Mouse (Mus musculus) neural tube, embryonic 13.5 days (tissue): ENCODE results near the gene Slc47a1. TPM values are rescaled to one million over a fixed set of nuclear protein-coding genes. Genes with fewer than 3 reads are reported as not detected.
"Not testable (repeated sequence)": the region's sequence is repeated elsewhere in the genome, so short reads cannot be mapped to it uniquely, and the experiment has no call there.

Experiments used
- ATAC-seq: fragments of 200-750 bp; cut with Nextera tagmentation; 2 replicates; pipeline ENCODE4 v1.8.0; 2017; ENCODE audit warnings: low read depth, mild to moderate bottlenecking, moderate TSS enrichment, moderate library complexity
- H3K27ac ChIP-seq: fragments of 300-500 bp; sonication (generic); replicated peaks from 2 replicates; pipeline ENCODE4 v1.5.1; 2015; ENCODE audit warnings: moderate library complexity, mild to moderate bottlenecking, inconsistent platforms
- H3K27me3 ChIP-seq: fragments of 300-500 bp; sonication (generic); 2 replicates; pipeline ENCODE4 v1.6.1; 2015; ENCODE audit warnings: mild to moderate bottlenecking, inconsistent platforms
- H3K36me3 ChIP-seq: fragments of 300-500 bp; sonication (generic); 2 replicates; pipeline ENCODE4 v1.6.1; 2015; ENCODE audit warnings: mild to moderate bottlenecking, inconsistent platforms
- H3K4me1 ChIP-seq: fragments of 300-500 bp; sonication (generic); replicated peaks from 2 replicates; pipeline ENCODE4 v1.6.1; 2015; ENCODE audit warnings: inconsistent platforms
- H3K4me2 ChIP-seq: fragments of 300-500 bp; sonication (generic); 2 replicates; pipeline ENCODE4 v1.6.1; 2015; ENCODE audit warnings: inconsistent platforms, mild to moderate bottlenecking, moderate library complexity
- H3K4me3 ChIP-seq: fragments of 300-500 bp; sonication (generic); 2 replicates; pipeline ENCODE4 v1.5.1; 2015; ENCODE audit warnings: mild to moderate bottlenecking, inconsistent platforms
- H3K9ac ChIP-seq: fragments of 300-500 bp; sonication (generic); 2 replicates; pipeline ENCODE4 v1.6.1; 2015; ENCODE audit warnings: moderate library complexity, mild to moderate bottlenecking, inconsistent platforms
- H3K9me3 ChIP-seq: fragments of 300-500 bp; sonication (generic); 2 replicates; pipeline ENCODE4 v1.6.1; 2016; ENCODE audit warnings: inconsistent platforms
- WGBS: fragments of 180-500 bp; shearing (Covaris S2); methylation state at CpG from one replicate; pipeline ENCODE4 v1.1.7; 2015; 5-methylcytosine and 5-hydroxymethylcytosine counted together
- polyA plus RNA-seq: library from polyadenylated mRNA; unstranded; fragments of >200 nt; fragmentation: Nextera tagmentation; extraction: Ambion mirVana; gene quantifications from 2 replicates; pipeline ENCODE4 v1.2.1, GENCODE M21; 2015

Slc47a1 gene
- polyA plus RNA-seq, 1 experiment from 2014 or later, result not detected

DNA sequence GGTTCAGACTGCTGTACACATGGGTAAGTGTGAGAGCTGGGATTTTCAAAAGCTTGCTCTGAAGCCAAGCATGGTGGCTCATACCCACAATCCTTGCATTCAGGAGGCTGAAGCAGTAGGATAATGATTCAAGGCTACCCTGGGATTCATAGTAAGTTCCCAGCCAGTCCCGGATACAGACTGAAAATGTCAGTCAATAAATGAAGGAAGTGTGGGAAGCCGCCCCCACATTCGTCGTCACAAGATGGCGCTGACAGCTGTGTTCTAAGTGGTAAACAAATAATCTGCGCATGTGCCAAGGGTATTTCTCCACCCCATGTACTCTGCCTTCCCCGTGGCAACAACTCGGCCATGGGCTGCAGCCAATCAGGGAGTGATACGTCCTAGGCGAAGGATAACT, 73.6 kb downstream of the Slc47a1 start:
- not testable (repeated sequence) for H3K36me3 ChIP-seq, H3K4me2 ChIP-seq, H3K4me3 ChIP-seq, H3K27ac ChIP-seq, H3K9ac ChIP-seq, H3K9me3 ChIP-seq, H3K4me1 ChIP-seq, ATAC-seq, H3K27me3 ChIP-seq
- 93% methylated on average over 6 of the region's 10 CpGs for WGBS

DNA sequence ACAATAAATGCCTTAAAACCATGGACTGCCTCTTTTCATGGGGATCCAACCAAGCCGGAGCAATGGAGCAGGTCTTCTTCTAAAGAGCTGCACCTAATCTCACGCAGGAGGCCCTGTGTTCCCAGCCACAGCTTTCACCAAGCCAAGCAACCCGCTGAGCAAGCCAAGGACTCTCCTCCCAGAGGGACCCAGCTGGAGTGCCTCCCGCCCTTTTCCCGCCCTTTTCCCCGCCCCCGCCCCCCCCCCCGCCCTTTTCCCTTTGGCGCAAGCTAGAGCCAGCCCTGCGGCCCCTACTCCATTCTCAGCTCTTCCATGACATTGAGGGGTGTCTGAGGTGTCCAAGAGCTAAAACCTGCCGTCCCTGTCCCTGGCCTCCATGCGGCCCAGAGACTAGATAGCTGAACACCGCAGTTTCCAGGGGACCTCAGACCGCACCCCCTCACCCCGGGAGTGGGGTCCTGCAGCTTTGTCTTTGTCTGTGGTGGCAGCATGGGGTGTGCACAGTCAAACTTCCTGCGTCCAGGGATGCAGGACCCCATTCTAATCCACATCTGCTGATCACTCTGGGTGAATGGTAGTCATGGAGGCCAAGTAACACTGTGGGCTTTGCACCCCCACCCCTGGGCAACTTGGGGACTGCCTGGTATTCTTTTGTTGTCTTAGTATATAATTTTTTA, 77.3 kb downstream of the Slc47a1 start:
- ATAC-seq, result no peak
- H3K4me1 ChIP-seq, result no peaks in the 10 kb centered on the region; the same call in 1 of the 2 replicates
- WGBS, result 30% methylated on average over 13 of the region's 16 CpGs
- no peak overlapping the region for H3K9ac ChIP-seq
- H3K9me3 ChIP-seq, result peaks cover 6% of the 10 kb centered on the region; the same call in 1 of the 2 replicates
- H3K27me3 ChIP-seq, result no peaks in the 10 kb centered on the region
- H3K27ac ChIP-seq, result no peak overlapping the region
- H3K36me3 ChIP-seq, result no peaks in the 10 kb centered on the region
- peak overlapping the region; percentile 25 for H3K4me2 ChIP-seq
- H3K4me3 ChIP-seq, result no peak overlapping the region

DNA sequence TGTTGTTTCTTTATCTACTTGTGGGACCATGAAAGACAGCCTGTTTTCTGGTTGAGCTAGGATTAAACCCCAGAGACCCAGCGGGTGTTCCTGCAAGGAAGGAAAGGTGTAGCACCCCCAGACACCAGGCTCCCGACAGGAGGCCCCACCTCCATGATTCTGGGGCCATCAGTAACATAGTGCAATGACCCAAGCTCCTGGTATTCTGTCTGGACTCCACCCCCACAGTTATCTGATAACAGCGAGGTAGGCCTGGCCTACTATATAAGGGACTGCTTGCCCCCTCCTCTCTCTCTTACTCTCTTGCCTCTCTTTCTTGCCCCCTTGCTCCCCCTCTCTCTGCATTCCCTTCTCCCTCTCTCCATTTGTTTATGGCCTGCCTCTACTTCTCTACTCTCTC, 77.9 kb downstream of the Slc47a1 start:
- Histone ChIP-seq H3K4me2 (no peak overlapping the region), H3K4me1 (no peaks in the 10 kb centered on the region; the same call in 1 of the 2 replicates), H3K4me3 (no peak overlapping the region), H3K9ac (no peak overlapping the region), H3K9me3 (no peaks in the 10 kb centered on the region), H3K36me3 (no peaks in the 10 kb centered on the region), H3K27ac (no peak overlapping the region), H3K27me3 (no peaks in the 10 kb centered on the region)
- no peak for ATAC-seq
- 56% methylated on average over 3 of the region's 3 CpGs for whole genome bisulfite sequencing

DNA sequence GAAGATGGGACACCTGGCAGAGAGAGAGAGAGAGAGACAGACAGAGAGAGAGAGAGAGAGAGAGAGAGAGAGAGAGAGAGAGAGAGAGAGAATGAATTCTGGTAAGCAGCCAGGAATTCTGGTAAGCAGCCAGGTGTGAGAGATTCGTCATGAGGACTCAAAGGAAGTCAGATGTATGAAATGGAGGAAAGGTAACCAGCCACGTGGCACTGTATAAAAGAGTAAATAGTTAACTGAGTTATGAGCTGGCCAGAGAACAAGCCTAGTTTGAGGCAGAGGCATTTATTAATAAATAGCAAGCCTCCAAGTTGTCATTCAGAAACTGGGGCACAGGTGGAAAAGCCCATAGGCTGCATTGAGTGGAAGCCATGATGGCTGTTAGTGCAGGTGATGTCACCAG, 80.2 kb downstream of the Slc47a1 start:
- H3K9me3 ChIP-seq, result no peaks in the 10 kb centered on the region
- H3K4me2 ChIP-seq, result no peak overlapping the region
- no peak overlapping the region for H3K27ac ChIP-seq
- no peaks in the 10 kb centered on the region for H3K27me3 ChIP-seq
- H3K4me1 ChIP-seq, result no peaks in the 10 kb centered on the region; the same call in 1 of the 2 replicates
- H3K36me3 ChIP-seq, result no peaks in the 10 kb centered on the region
- ATAC-seq, result no peak
- WGBS, result 81% methylated on average over 2 of the region's 2 CpGs
- no peak overlapping the region for H3K9ac ChIP-seq
- no peak overlapping the region for H3K4me3 ChIP-seq

DNA sequence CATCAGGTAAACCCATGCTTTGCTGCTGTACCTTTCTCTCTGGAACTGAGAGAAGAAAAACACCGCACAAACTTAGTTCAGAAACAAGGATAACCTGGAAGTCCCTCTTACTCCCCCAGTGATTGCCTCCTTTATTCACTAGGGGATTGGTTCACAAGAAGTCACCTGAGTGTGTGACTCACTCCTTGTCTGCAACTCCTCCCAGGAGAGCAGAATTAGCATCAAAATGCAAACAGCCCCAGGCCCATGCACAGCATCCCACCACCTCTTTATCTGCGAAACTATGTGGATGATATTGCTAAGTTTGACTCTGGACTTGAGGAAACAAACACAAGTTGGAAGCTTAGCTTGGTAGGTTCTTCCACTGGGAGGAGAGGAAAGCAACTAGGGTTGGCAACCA, 80.8 kb downstream of the Slc47a1 start:
- 87% methylated on average over 2 of the region's 2 CpGs for WGBS

DNA sequence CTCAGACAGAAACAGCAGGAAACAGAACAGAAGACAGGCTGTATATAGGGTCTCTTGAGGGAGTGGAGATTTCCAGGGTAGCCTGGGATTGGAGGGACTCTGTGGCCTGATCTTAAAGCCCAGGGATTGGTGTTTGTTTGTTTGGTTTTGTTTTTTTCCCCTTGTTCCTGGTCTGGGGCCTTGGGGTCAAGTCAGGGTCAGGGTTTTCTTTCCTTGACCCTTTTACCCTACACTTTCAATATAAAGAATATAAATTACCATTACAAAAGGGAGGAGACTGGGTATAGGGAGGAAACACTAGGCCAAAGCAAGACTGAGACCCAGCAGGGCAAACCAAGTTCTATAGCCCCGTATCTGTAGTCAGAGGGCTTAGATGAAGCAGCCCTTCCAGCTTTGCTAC, 81.6 kb downstream of the Slc47a1 start:
- Histone ChIP-seq H3K9ac (no peak overlapping the region), H3K4me3 (no peak overlapping the region), H3K9me3 (no peaks in the 10 kb centered on the region), H3K36me3 (no peaks in the 10 kb centered on the region), H3K27ac (no peak overlapping the region), H3K4me1 (no peaks in the 10 kb centered on the region; the same call in 1 of the 2 replicates), H3K27me3 (no peaks in the 10 kb centered on the region), H3K4me2 (no peak overlapping the region)
- ATAC-seq, result no peak
- WGBS, result 20% methylated on average over 1 of the region's 1 CpGs

More for the DNA sequence above, 80.8 kb downstream of the Slc47a1 start:
- no peak for ATAC-seq
- H3K36me3 ChIP-seq, result no peaks in the 10 kb centered on the region
- no peaks in the 10 kb centered on the region; the same call in 1 of the 2 replicates for H3K4me1 ChIP-seq
- no peak overlapping the region for H3K4me3 ChIP-seq
- H3K9ac ChIP-seq, result no peak overlapping the region
- no peak overlapping the region for H3K4me2 ChIP-seq
- H3K27ac ChIP-seq, result no peak overlapping the region
- H3K9me3 ChIP-seq, result no peaks in the 10 kb centered on the region
- no peaks in the 10 kb centered on the region for H3K27me3 ChIP-seq

DNA sequence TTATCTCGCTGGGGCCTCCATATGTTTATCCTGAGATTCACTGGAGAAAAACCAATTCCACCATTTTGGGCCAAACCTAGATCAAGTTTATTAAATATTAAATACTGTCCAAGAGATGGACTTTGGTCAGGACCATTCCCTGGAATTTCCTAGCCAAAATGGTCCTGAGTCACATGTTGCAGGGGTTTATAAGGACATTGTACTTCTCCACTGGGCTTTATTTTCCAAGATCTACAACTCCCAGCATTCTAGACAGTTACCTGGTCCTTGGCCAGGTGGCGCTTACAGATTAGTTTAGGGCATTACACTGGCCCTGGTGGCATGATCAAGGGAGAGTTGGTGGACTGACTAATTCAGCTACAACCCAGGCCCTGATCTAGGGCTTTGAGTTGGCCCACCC, 82.6 kb downstream of the Slc47a1 start:
- Histone ChIP-seq H3K4me3 (no peak overlapping the region), H3K27me3 (no peaks in the 10 kb centered on the region), H3K4me1 (no peaks in the 10 kb centered on the region), H3K27ac (no peak overlapping the region), H3K36me3 (no peaks in the 10 kb centered on the region), H3K9me3 (no peaks in the 10 kb centered on the region), H3K9ac (no peak overlapping the region), H3K4me2 (no peak overlapping the region)
- 88% methylated on average over 2 of the region's 2 CpGs for WGBS
- no peak for ATAC-seq

DNA sequence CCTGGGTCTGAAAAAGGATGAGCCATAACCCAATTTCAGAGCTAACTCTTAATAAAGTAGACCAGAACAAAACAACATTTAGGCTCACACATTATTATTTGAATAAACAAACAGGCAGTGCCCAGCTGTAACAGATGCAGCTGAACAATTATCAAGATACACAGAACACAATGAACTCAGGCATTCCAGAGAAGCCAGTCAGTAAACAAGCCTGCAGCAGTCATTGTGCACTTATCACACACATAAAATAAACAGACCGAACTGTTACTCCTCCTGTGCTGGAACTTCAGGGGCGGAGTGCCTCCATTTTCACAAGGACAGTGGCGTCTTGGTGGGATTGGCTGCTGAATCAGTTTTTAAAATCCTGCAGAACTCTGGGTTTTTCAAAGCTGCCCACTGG, 83.7 kb downstream of the Slc47a1 start:
- Histone ChIP-seq H3K4me2 (no peak overlapping the region), H3K27ac (no peak overlapping the region), H3K4me1 (no peaks in the 10 kb centered on the region), H3K9ac (no peak overlapping the region), H3K27me3 (no peaks in the 10 kb centered on the region), H3K36me3 (no peaks in the 10 kb centered on the region), H3K9me3 (no peaks in the 10 kb centered on the region), H3K4me3 (no peak overlapping the region)
- 88% methylated on average over 3 of the region's 3 CpGs for WGBS
- ATAC-seq, result no peak

Other genes with a start within 250 kb of the Slc47a1 start
- 362 and 373 TPM in 2 replicates for gene Usp22, start 203.3 kb downstream of the Slc47a1 start, polyA plus RNA-seq
- gene Aldh3a1, start 170.8 kb downstream of the Slc47a1 start, polyA plus RNA-seq, result not detected in 2 replicates
- 22.9 and 26.4 TPM in 2 replicates for gene Aldh3a2, start 110.9 kb downstream of the Slc47a1 start, polyA plus RNA-seq
- gene Slc47a2, start 35.5 kb downstream of the Slc47a1 start, polyA plus RNA-seq, result not detected in 2 replicates
- 13.1 and 14.2 TPM in 2 replicates for gene Rnf112, start 75.8 kb upstream of the Slc47a1 start, polyA plus RNA-seq
- 91.0 and 108 TPM in 2 replicates for gene Mfap4, start 107.1 kb upstream of the Slc47a1 start, polyA plus RNA-seq
- 73.6 and 85.1 TPM in 2 replicates for gene Mapk7, start 116.1 kb upstream of the Slc47a1 start, polyA plus RNA-seq
- 36.4 and 36.5 TPM in 2 replicates for gene B9d1, start 126.8 kb upstream of the Slc47a1 start, polyA plus RNA-seq
- gene Epn2, start 201.3 kb upstream of the Slc47a1 start, polyA plus RNA-seq, result 53.9 and 56.5 TPM in 2 replicates